Comparison of ENCODE assay signal across 12 mouse cellular contexts in the genomic region with DNA sequence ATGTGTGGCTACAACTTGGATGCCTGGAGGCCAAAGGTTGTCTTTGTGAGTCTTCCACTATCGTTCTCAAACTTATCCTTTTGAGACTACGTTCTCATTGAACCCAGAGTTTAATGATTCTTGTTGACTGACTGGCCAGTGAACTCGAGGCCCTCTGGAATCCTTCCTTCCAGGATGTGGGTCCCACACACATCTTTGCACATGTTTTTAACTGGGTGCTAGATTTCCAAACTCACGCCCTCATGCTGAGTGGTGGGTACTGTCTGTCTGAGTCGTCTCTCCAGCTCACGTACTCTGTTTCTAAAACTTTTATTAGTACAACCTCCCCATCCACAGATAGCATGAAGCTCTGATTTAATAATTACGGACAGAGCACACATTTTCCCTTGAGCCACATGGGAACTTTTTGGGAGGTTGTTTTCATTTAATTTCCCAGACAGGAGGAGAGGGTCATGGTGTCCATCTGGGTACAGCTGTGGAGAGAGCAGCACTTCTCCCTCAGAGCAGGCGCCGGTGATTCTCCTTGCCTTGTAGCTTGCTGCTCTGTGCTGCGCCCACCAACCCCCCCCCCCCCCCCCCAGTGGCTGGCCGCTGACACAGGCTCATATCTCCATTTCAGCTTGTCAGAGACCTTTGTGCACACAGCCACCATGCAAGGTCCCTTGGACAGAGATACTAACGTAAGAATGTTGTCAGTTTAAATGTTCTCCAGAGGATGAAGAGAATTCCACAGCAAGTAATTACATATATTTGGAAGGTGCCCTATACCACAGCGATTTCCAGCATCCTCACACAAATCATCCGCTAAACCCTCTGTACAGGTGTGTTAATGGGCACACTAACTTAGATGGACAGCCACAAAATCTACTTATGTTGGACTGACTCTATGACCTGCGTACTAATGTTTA.
DNase-seq lines count a peak whose midpoint lies in the region; ATAC-seq and TF ChIP-seq lines count a peak whose summit lies in the region.
"Had no signal": no experiment of that assay in that cellular context is flagged by ENCODE, and none has a peak within 500 bp of the region (broad histone marks: within the 10 kb centered on the region; RNA-seq: fewer than 3 reads in every experiment).

No protein-coding gene starts in this region.

- no peak overlapping the region for H3K9ac ChIP-seq in heart, embryonic 13.5 days
- H3K9ac ChIP-seq in heart, embryonic 15.5 days: no peak overlapping the region
- H3K9ac ChIP-seq: hindbrain, embryonic 15.5 days; lung, embryonic 14.5 days had no signal

- WGBS in heart, embryonic 13.5 days: 53% methylated on average over 15 of the region's 15 CpGs
- 59% methylated on average over 13 of the region's 15 CpGs for WGBS in heart, embryonic 15.5 days

- H3K9me3 ChIP-seq in heart, embryonic 13.5 days: no peaks in the 10 kb centered on the region
- no peaks in the 10 kb centered on the region for H3K9me3 ChIP-seq in heart, embryonic 15.5 days (replicated peaks)
- H3K9me3 ChIP-seq: hindbrain, embryonic 15.5 days; limb, embryonic 10.5 days had no signal

- no peaks in the 10 kb centered on the region for H3K27me3 ChIP-seq in heart, embryonic 13.5 days (replicated peaks)
- no peaks in the 10 kb centered on the region for H3K27me3 ChIP-seq in heart, embryonic 15.5 days
- H3K27me3 ChIP-seq: CH12.LX; hindbrain, embryonic 15.5 days had no signal

- no peak for DNase-seq in heart, postnatal 25 days (ENCODE audit: low spot score)
- DNase-seq in layer of hippocampus, adult 2 months (ENCODE audit: low spot score in 2 of 2): peak in 1 of 2 experiments; percentile 4
- DNase-seq in layer of hippocampus, postnatal 10 days (ENCODE audit: low spot score in 2 of 2): no peak
- DNase-seq in heart, postnatal 10 days: peak; percentile 22 to 25
- DNase-seq in thymus, postnatal 10 days (ENCODE audit: low spot score in 2 of 2): no peak
- DNase-seq: cerebellum, adult 2 months; lung, embryonic 14.5 days had no signal

- TF ChIP-seq CTCF in layer of hippocampus, adult 2 months (conservative IDR thresholded peaks at IDR 0.05): no peak

- intact Hi-C loops in heart, postnatal 25 days (cut with DNase I): no loop called here
- intact Hi-C loops in heart, postnatal 10 days (cut with DNase I): no loop called here

- ATAC-seq in heart, embryonic 13.5 days (ENCODE audit: extremely low read depth, insufficient number of reproducible peaks, low FRiP score, low TSS enrichment): no peak
- no peak for ATAC-seq in heart, embryonic 15.5 days (replicated peaks; ENCODE audit: insufficient number of reproducible peaks, insufficient read depth, low FRiP score, low read depth)

- peak overlapping the region; percentile 60 for H3K27ac ChIP-seq in heart, embryonic 13.5 days (replicated peaks)
- H3K27ac ChIP-seq in layer of hippocampus, adult 2 months: 0 out of 2 replicates have a peak overlapping the region, but pooled peaks have one; percentile 18
- H3K27ac ChIP-seq in heart, embryonic 15.5 days: 0 out of 2 replicates have a peak overlapping the region, but pooled peaks have one; percentile 37
- H3K27ac ChIP-seq: limb, embryonic 10.5 days had no signal

- peaks cover 3% of the 10 kb centered on the region; the same call in 1 of the 2 replicates for H3K36me3 ChIP-seq in heart, embryonic 13.5 days
- H3K36me3 ChIP-seq in heart, embryonic 15.5 days: peaks cover 5% of the 10 kb centered on the region; the same call in 1 of the 2 replicates
- H3K36me3 ChIP-seq: hindbrain, embryonic 15.5 days; limb, embryonic 10.5 days had no signal

- peaks cover 43% of the 10 kb centered on the region for H3K4me1 ChIP-seq in heart, embryonic 13.5 days
- H3K4me1 ChIP-seq in heart, embryonic 15.5 days (replicated peaks): peaks cover 29% of the 10 kb centered on the region

- H3K4me2 ChIP-seq in heart, embryonic 13.5 days: no peak overlapping the region
- H3K4me2 ChIP-seq in heart, embryonic 15.5 days: no peak overlapping the region
- H3K4me2 ChIP-seq: hindbrain, embryonic 15.5 days; lung, embryonic 14.5 days had no signal

- H3K4me3 ChIP-seq in heart, embryonic 13.5 days: no peak overlapping the region
- no peak overlapping the region for H3K4me3 ChIP-seq in layer of hippocampus, adult 2 months
- no peak overlapping the region for H3K4me3 ChIP-seq in heart, embryonic 15.5 days
- H3K4me3 ChIP-seq: hindbrain, embryonic 15.5 days; limb, embryonic 10.5 days had no signal

Comparison
In these comparisons a context has a peak if more than half of its experiments do, and no peak if none do; other contexts are left out.
1. DNase-seq: peak in heart, postnatal 10 days (2 of 2); none in heart, postnatal 25 days (single experiment), layer of hippocampus, postnatal 10 days (0 of 2) and thymus, postnatal 10 days (0 of 2).
2. Peak in every context shown above with its lines, with median percentiles within 50 percentile points of each other: H3K27ac ChIP-seq.